Mouse (Mus musculus) lung, postnatal 10 days (tissue): Measurements from ENCODE around the gene Med21.

ENCODE experiments used
- DNase-seq: peaks from one replicate; pipeline ENCODE4 v3.0.0; 2021

Med21 gene

GRCm38 (mm10) chr6:146640991-146641390, 1.4 kb upstream of the Med21 start:
- no peak for DNase-seq

- no peak for DNase-seq
These were observed 631 bp upstream of the Med21 start for GRCm38 (mm10) chr6:146641621-146642210.

GRCm38 (mm10) chr6:146643184-146643570, 830 bp downstream of the Med21 start:
- no peak for DNase-seq

- no peak for DNase-seq
These were observed 7.7 kb downstream of the Med21 start for GRCm38 (mm10) chr6:146650013-146650412.

GRCm38 (mm10) chr6:146651431-146651830, 9.1 kb downstream of the Med21 start:
- DNase-seq, result no peak

- no peak for DNase-seq
These were observed 10.8 kb downstream of the Med21 start for GRCm38 (mm10) chr6:146653197-146653596.

- peak; percentile 53 for DNase-seq
These were observed 18.2 kb downstream of the Med21 start for GRCm38 (mm10) chr6:146660591-146660990.

- DNase-seq, result no peak
These were observed 19.3 kb downstream of the Med21 start for GRCm38 (mm10) chr6:146661655-146662054.

GRCm38 (mm10) chr6:146662679-146663078, 20.3 kb downstream of the Med21 start:
- DNase-seq, result peak; percentile 60

GRCm38 (mm10) chr6:146664116-146664515, 21.8 kb downstream of the Med21 start:
- DNase-seq, result no peak

GRCm38 (mm10) chr6:146664917-146665316, 22.6 kb downstream of the Med21 start:
- DNase-seq, result no peak

GRCm38 (mm10) chr6:146665408-146665807, 23.1 kb downstream of the Med21 start:
- no peak for DNase-seq

GRCm38 (mm10) chr6:146666811-146667210, 24.5 kb downstream of the Med21 start:
- no peak for DNase-seq

GRCm38 (mm10) chr6:146668606-146669005, 26.3 kb downstream of the Med21 start:
- DNase-seq, result no peak

- no peak for DNase-seq
These were observed 28.9 kb downstream of the Med21 start for GRCm38 (mm10) chr6:146670956-146671855.

GRCm38 (mm10) chr6:146672106-146672505, 29.8 kb downstream of the Med21 start:
- DNase-seq, result no peak

- DNase-seq, result no peak
These were observed 31.3 kb downstream of the Med21 start for GRCm38 (mm10) chr6:146673696-146674095.

GRCm38 (mm10) chr6:146674420-146674819, 32.1 kb downstream of the Med21 start:
- no peak for DNase-seq

GRCm38 (mm10) chr6:146674881-146675536, 32.7 kb downstream of the Med21 start:
- peak; percentile 32 for DNase-seq

GRCm38 (mm10) chr6:146676904-146677303, 34.6 kb downstream of the Med21 start:
- DNase-seq, result no peak

- DNase-seq, result no peak
These were observed 36.1 kb downstream of the Med21 start for GRCm38 (mm10) chr6:146678136-146679070.

- no peak for DNase-seq
These were observed 41.5 kb downstream of the Med21 start for GRCm38 (mm10) chr6:146683881-146684280.
